Mouse (Mus musculus): ENCODE measurements around the gene Ttn.

The Ttn gene

DNA sequence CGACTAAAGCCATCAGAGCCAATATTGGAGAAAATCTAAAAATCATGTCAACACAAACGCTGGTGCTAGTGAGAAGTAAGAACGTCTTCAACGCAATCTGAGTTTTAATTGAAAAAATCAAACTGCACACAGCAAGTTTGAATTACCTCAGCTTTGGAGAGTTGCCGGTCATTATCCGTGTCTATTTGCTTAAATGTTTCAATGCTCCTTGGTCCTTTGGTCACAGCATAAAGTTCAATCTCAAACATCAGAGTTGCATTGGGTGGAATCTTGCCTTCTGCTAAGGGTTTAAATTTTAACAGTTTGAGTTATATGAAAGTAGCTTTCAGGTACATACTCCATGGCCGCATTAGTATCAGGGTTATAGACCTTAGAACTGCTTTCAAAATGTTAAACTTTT, 316.8 kb downstream of the Ttn start:
- no peak for DNase-seq (ENCODE audit: low read depth, low spot score)

GRCm38 (mm10) chr2:76659419-76659818, 322.9 kb downstream of the Ttn start:
- no peak for DNase-seq (ENCODE audit: low read depth, low spot score)

DNA sequence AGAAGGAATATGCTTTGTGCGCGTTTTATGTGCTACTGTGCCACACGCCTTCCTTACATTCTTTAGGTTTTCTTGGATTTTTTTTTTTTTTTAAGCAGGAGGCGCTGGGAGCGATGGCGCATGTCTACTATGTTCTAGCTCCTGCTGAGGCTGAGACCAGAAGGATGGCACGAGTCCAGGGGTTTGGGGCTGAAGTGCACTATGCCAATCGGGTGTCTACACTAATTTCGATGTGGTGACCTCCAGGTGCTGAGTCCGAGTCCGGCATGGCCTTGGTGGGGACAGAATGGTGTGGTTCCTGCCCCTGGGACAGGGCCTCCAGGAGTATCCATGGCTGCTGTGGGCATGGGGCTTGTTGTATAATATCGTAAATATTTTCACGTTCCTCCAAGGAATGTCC, 323.8 kb downstream of the Ttn start:
- DNase-seq (ENCODE audit: low read depth, low spot score): no peak

- DNase-seq (ENCODE audit: low read depth, low spot score): no peak
Measured at GRCm38 (mm10) chr2:76655982-76656381, 326.4 kb downstream of the Ttn start.

DNA sequence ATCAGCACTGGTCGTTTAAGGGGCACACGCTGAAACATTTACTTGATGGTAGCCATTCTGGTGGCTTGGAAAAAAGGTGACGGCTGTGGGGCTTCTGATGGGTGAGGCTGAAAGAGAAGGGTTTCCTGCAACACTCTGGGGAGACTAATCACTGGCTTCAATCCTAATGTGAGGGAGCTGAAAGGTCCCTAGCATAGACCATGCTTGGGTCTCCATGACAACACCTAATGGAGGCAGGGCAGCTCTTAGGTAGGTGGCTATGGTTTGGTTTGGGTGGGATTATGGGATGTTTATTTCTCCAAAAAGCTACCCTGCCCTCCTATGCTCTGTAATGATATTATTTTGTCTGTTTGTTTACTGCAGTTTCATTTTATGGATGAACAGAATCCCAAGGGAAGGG, 326.9 kb downstream of the Ttn start:
- DNase-seq (ENCODE audit: low read depth, low spot score): no peak

GRCm38 (mm10) chr2:76654646-76655045, 327.7 kb downstream of the Ttn start:
- DNase-seq (ENCODE audit: low read depth, low spot score): no peak

Data from CD4-positive helper T cell, adult 2 months (primary cell).